ENCODE assay signal across 22 mouse cellular contexts in the genomic region with DNA sequence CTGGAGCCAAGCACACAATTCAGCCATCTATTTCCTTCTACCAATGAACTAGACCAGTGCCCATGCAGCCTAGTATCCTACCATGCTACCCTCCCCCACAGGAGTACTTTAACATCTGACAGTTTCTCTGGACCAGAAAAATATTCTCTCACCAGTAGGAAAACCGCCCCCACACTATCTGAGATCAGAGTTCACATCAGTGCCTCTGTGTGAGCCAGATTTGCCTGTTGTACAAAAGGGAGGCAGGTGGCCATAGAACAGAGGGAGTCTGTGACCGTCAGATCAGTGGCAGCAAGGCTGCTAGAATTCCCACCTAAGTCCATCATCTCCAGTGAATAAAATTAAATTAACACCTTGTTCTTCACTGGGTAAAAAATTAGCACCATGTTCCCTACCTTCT.
DNase-seq lines count a peak whose midpoint lies in the region; ATAC-seq lines count a peak whose summit lies in the region.
"Had no signal": no experiment of that assay in that cellular context is flagged by ENCODE, and none has a peak within 500 bp of the region (broad histone marks: within the 10 kb centered on the region; RNA-seq: fewer than 3 reads in every experiment).

No protein-coding gene starts in this region.

- H3K36me3 ChIP-seq in liver, embryonic 16.5 days (ENCODE audit: control insufficient read depth, insufficient read depth), result no peaks in the 10 kb centered on the region
- no peaks in the 10 kb centered on the region for H3K36me3 ChIP-seq in limb, embryonic 10.5 days
- H3K36me3 ChIP-seq: embryonic facial prominence, embryonic 13.5 days; forebrain, embryonic 12.5 days; G1E; heart, embryonic 13.5 days had no signal

- no peak overlapping the region for H3K4me2 ChIP-seq in liver, embryonic 16.5 days (ENCODE audit: low read depth, low read length)
- H3K4me2 ChIP-seq: embryonic facial prominence, embryonic 13.5 days; forebrain, embryonic 12.5 days; heart, embryonic 13.5 days had no signal

- no peaks in the 10 kb centered on the region for H3K4me1 ChIP-seq in liver, embryonic 16.5 days (ENCODE audit: control insufficient read depth, low read depth, low read length)
- no peaks in the 10 kb centered on the region for H3K4me1 ChIP-seq in limb, embryonic 10.5 days
- H3K4me1 ChIP-seq: embryonic facial prominence, embryonic 13.5 days; forebrain, embryonic 12.5 days; heart, embryonic 13.5 days had no signal

- peak; percentile 71 for ATAC-seq in liver, embryonic 16.5 days (ENCODE audit: low read depth)
- ATAC-seq: CD4-positive, CD25-positive, alpha-beta regulatory T cell, adult 4 months; forebrain, embryonic 16.5 days; hindbrain, embryonic 16.5 days had no signal

- no peaks in the 10 kb centered on the region for H3K9me3 ChIP-seq in liver, embryonic 16.5 days (replicated peaks; ENCODE audit: control insufficient read depth, low read length)
- H3K9me3 ChIP-seq in limb, embryonic 10.5 days (replicated peaks), result no peaks in the 10 kb centered on the region
- H3K9me3 ChIP-seq: embryonic facial prominence, embryonic 13.5 days; forebrain, embryonic 12.5 days; heart, embryonic 13.5 days had no signal

- no peak overlapping the region for H3K4me3 ChIP-seq in liver, embryonic 16.5 days (ENCODE audit: low read depth, low read length)
- no peak overlapping the region for H3K4me3 ChIP-seq in limb, embryonic 10.5 days
- H3K4me3 ChIP-seq: embryonic facial prominence, embryonic 13.5 days; forebrain, embryonic 12.5 days; heart, embryonic 13.5 days had no signal

- DNase-seq in cerebellum, postnatal 10 days, result peak; percentile 7 to 11
- DNase-seq in cerebellum, postnatal 25 days, result no peak
- peak; percentile 13 for DNase-seq in retina, postnatal 1 day
- DNase-seq in retina, embryonic 14.5 days (ENCODE audit: low spot score), result no peak
- no peak for DNase-seq in limb, embryonic 10.5 days (ENCODE audit: low spot score)
- no peak for DNase-seq in left cerebral cortex, adult 9 months (ENCODE audit: low spot score in 2 of 2)
- DNase-seq: adrenal gland, adult 8-10 months; adrenal gland, postnatal 36 days; B cell, adult 2 months; cerebellum, adult 11 months; cerebellum, adult 8-10 months; cerebellum, postnatal 36 days; gastrocnemius, postnatal 14 days; heart, postnatal 36 days had no signal

- H3K27ac ChIP-seq in liver, embryonic 16.5 days (ENCODE audit: low read length), result no peak overlapping the region
- no peak overlapping the region for H3K27ac ChIP-seq in limb, embryonic 10.5 days
- H3K27ac ChIP-seq: embryonic facial prominence, embryonic 13.5 days; forebrain, embryonic 12.5 days; heart, embryonic 13.5 days had no signal

- 41% methylated on average over 2 of the region's 2 CpGs for WGBS in liver, embryonic 16.5 days (ENCODE audit: insufficient replicate concordance)
- 69% methylated on average over 2 of the region's 2 CpGs for WGBS in limb, embryonic 10.5 days

- no peak overlapping the region for H3K9ac ChIP-seq in liver, embryonic 16.5 days (ENCODE audit: low read depth, low read length)
- H3K9ac ChIP-seq: embryonic facial prominence, embryonic 13.5 days; forebrain, embryonic 12.5 days; heart, embryonic 13.5 days had no signal

- H3K27me3 ChIP-seq in liver, embryonic 16.5 days (ENCODE audit: control insufficient read depth, insufficient read depth, low read depth, low read length), result no peaks in the 10 kb centered on the region
- no peaks in the 10 kb centered on the region for H3K27me3 ChIP-seq in limb, embryonic 10.5 days (ENCODE audit: low read depth, poor library complexity, severe bottlenecking)
- H3K27me3 ChIP-seq: embryonic facial prominence, embryonic 13.5 days; forebrain, embryonic 12.5 days; heart, embryonic 13.5 days had no signal

Comparison
In these comparisons a context has a peak if more than half of its experiments do, and no peak if none do; other contexts are left out.
1. DNase-seq: peak in cerebellum, postnatal 10 days (2 of 2) and retina, postnatal 1 day (single experiment); none in cerebellum, postnatal 25 days (0 of 2), retina, embryonic 14.5 days (single experiment), limb, embryonic 10.5 days (single experiment) and left cerebral cortex, adult 9 months (0 of 2).